Mouse (Mus musculus) MEL (cell line): ENCODE data around the gene Kif26a.

ENCODE experiments used
- CTCF ChIP-seq, 3 experiments: IDR thresholded peaks in 2 of 3; conservative IDR thresholded peaks in 1 of 3; 2 replicates each; pipeline ENCODE4 v1.5.1; 2011 to 2012; ENCODE audit warnings: low read length in 3 of 3, low read depth in 2 of 3, mild to moderate bottlenecking in 2 of 3, improper control_type of control experiment in 1 of 3, inconsistent platforms in 1 of 3, mixed read lengths in 1 of 3, moderate library complexity in 1 of 3; ENCODE audit not compliant: control insufficient read depth in 1 of 3, insufficient read depth in 1 of 3, poor library complexity in 1 of 3, severe bottlenecking in 1 of 3
- MAX ChIP-seq: IDR thresholded peaks from 2 replicates; pipeline ENCODE4 v1.6.1; 2011; ENCODE audit warnings: low read length, improper control_type of control experiment
- ZNF384 ChIP-seq: IDR thresholded peaks from 2 replicates; pipeline ENCODE4 v1.6.1; 2012; ENCODE audit warnings: low read depth, mild to moderate bottlenecking, inconsistent platforms, low read length, improper control_type of control experiment

DNA sequence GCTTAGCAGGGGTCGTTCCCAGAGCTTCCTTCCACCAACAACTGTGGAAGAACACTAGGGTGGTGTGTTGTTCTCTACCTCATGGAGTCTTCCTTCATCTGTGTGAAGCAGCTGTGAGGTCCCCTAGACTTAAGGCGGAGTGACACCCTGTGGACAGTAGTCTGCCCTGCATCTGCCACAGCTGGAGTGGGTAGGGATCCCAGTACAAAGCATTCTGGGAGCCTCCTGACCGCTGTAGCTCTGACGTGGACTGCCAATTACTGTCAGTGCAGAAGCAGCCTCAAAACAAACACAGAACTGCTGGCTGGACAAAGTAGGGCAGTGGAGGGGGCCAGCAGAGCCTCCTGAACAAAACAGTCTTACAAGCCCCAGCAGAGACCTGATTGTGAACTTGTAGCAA lies 45.0 kb upstream of the Kif26a start:
- TF ChIP-seq CTCF (IDR thresholded peaks at IDR 0.05 in 2 of 3, conservative IDR thresholded peaks at IDR 0.05 in 1 of 3; ENCODE audit: control insufficient read depth in 1 of 3, insufficient read depth in 1 of 3, low read depth in 2 of 3, low read length in 3 of 3, poor library complexity in 1 of 3, severe bottlenecking in 1 of 3) (no peak; a peak in 1 of 6 replicates), MAX (no peak), ZNF384 (no peak)
